Mouse (Mus musculus) right cerebral cortex, postnatal 25 days (tissue): Measurements from ENCODE around the gene Frmpd4.

Experiments used
- DNase-seq: peaks from one replicate; pipeline ENCODE4 v3.0.0; 2022

Frmpd4 gene

GRCm38 (mm10) chrX:168577131-168577530 is at the start of gene Frmpd4:
TSS of gene Frmpd4 (minus strand) at chrX:168577231.
- no peak for DNase-seq

GRCm38 (mm10) chrX:168595193-168595592 is 18.2 kb upstream of the Frmpd4 start:
- DNase-seq = no peak

- no peak for DNase-seq
These were observed 7.3 kb upstream of the Frmpd4 start for GRCm38 (mm10) chrX:168584303-168584702.

GRCm38 (mm10) chrX:168571808-168572207 is 5.2 kb downstream of the Frmpd4 start:
- no peak for DNase-seq

DNA sequence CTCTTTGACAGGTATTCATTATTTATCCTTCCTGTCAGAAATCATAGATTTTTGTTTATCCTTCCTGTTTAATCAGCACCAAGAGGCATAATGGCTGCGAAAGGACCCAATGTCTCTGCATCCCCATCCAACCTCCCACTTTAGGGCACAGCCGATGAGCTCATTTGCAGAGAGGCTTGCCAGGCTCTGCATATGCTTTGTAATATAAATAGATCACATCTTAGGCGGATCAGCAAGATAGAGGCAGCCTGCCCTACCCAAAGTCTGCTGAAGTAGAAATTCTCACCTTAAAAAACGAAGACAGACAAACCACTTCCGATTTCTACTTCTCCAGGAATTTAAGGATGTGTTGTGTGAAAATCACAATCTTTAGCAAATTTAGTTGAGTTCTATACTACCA is 7.8 kb downstream of the Frmpd4 start:
- peak; percentile 14 for DNase-seq

GRCm38 (mm10) chrX:168505254-168505653 is 71.8 kb downstream of the Frmpd4 start:
- DNase-seq = no peak

GRCm38 (mm10) chrX:168455233-168455632 is 121.8 kb downstream of the Frmpd4 start:
- no peak for DNase-seq

DNA sequence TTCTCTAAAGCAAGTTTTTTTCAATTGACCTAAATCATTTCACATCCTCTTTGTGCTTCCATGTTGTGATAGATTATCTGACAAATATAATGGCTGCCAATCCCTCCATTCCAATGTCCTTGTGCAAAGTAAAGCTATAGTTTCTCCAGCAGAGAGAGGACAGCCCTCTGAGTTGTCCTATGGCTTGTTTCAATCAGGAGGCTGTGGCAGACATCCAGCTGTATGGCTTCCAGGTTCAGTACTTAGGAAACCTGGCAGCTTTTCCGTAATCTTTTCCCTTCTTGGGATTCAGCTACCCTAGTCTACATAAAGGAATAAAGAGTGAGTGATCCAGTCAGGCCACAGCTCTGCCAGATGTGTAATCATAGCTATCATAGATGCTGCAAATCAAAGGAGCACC is 145.8 kb downstream of the Frmpd4 start:
- no peak for DNase-seq

DNA sequence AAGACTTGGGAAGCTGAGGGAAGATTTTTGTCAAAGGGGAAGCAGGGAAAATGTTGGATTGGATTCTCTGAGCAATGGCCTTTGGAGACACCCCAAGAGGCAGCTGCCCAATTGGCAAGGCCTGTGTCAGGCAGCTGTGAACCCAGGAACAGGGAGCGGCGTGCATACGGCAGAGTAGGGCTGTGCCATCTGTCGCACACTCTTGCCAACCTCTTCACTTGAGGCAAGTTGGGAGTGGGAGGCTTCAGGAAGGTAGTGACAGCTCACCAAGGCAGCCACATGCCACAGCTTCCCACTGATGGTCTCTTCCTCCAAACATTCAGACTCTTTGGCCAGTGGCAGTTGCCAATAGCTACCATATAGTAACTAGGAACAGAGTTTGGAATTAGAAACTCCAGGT is 147.2 kb downstream of the Frmpd4 start:
- DNase-seq = peak; percentile 30

DNA sequence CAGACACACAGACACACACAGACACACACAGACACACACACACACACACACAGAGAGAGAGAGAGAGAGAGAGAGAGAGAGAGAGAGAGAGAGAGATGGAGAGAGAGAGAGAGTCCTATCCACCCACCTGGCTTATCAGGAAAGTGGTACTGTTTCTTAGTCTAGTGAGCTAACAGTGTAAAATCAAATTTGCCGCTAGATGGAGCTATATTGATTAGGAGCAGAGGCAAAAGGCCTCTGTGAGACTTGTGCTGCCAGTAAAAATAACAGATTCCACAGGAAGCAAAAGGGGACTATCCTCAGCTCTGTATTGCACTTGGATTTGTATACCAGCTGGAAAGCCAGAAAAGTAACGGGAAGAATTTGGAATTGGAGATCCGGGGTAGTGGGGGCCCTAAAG is 161.6 kb downstream of the Frmpd4 start:
- DNase-seq = no peak

- DNase-seq = no peak
These were observed 173.5 kb downstream of the Frmpd4 start for GRCm38 (mm10) chrX:168403512-168403911.

GRCm38 (mm10) chrX:168350431-168350830 is 226.6 kb downstream of the Frmpd4 start:
- DNase-seq = peak; percentile 2

DNA sequence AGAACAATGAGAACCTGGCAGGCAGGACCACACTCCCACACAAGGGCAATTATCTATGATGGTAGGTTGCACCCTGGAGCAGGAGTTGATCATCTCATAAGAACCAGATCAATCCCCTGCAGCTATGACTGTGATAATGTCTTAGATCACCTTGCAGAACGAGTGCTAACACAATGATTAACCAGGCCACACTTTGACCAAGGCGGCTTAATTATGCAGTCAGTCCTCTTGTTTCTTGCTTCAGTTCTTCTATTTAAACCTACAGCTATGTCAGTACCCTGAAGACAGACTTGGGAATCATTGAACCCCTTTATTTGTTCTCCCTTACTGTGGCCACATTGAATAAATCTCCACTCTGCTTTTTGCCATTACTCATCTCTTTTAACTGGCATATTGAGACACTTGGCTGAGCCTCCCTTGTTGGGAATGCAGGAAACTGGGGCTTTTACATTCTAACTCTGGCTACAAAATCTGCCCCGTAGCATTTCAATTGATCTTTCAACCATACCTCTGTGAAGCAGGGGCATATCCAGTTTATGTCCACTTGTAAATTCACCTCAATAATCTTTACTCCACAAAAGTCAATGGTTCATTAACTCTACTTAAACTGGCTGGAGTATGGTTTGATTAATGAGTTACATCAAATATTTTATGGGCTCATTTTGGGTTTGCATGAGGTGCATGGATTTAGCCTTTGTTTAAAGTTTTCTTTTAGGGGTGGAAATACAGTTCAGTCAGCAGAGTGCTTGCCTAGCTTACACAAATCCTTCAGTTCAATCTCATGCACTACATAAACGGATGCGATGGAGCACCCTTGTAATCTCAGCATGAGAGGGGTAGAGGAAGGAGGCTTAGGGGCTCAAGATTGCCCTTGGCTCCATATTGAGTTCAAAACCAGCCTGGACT is 227.5 kb downstream of the Frmpd4 start:
- DNase-seq = no peak

- DNase-seq = no peak
These were observed 238.8 kb downstream of the Frmpd4 start for GRCm38 (mm10) chrX:168338212-168338611.

- no peak for DNase-seq
These were observed 251.9 kb downstream of the Frmpd4 start for GRCm38 (mm10) chrX:168325161-168325560.

GRCm38 (mm10) chrX:168312158-168312557 is 264.9 kb downstream of the Frmpd4 start:
- no peak for DNase-seq

GRCm38 (mm10) chrX:168310143-168310542 is 266.9 kb downstream of the Frmpd4 start:
- DNase-seq = no peak

DNA sequence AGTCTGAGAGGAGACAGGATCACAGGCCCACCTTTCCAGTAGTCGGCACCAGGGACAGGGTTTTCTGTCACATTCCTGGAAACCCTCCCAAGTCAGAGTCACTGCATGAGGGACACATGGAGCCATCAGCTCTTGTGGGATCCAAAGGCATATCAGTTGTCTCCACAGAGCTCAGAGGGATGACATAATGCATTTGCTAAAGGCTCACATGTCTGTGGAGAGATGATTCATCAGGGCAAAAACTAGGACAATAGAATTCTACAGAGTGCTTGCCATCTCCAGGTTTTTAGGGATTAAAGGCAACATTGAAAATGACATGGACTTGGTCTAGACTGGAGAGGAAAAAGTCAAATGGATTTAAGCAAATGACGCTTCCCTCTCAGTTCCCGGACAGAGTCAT is 284.5 kb downstream of the Frmpd4 start:
- no peak for DNase-seq

DNA sequence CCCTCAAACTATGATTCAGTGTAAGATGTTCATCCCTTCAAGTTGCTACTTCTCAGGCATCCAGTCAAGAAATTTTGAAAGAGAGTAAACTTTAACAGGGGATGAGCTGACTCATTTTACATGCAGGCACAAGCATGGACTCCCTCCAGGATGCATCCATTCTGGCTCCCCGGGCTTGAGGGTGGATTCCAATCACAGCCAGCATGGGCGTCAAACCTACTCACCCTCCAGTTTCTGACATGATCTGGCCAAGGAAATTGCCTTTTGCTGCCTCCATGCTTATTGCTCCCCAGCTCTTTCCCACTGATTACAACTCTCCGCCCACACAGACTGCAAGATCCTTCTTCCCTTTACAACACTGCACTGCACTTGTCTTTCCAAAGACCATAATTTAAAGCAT is 370.0 kb downstream of the Frmpd4 start:
- no peak for DNase-seq

- peak; percentile 28 for DNase-seq
These were observed 385.1 kb downstream of the Frmpd4 start for GRCm38 (mm10) chrX:168191944-168192343.

DNA sequence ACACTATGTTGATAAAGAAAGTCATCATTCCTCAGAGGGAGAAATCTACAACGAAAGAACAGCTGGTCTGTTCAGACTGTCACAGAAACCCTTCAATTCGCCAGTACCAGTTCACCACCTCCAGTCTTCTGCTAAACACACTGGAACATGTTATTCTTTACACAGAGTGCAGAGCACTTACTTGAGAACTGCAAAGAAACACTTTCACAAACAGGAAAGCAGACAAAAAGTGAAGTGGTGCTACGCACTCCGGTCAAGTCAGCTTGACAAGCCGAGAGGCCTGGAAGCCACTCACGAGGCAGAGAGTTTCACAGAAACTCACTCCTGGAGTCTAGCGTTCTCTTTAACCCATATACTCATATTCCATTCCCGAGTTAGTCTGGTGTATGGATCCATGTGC is 387.5 kb downstream of the Frmpd4 start:
- no peak for DNase-seq

DNA sequence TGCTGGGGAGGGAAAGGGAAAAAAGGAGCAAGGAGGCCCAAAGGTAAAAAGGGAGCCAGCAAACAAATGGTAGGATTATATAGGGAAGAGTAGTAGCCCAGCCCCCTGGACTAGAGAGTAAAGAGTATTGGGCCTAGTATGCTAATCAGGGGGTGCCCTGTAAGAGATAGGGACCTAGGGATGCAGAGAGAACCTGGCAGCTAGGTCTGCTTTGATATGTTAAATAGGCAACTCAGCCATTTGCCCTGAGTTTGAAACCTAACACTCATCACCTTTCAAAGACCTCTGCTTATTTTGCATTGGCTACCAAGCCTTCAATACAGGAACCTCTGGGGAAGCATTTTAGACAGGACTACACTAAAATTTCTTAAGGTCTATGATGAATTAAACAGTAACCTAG is 414.0 kb downstream of the Frmpd4 start:
- DNase-seq = no peak

- DNase-seq = no peak
These were observed 418.2 kb downstream of the Frmpd4 start for GRCm38 (mm10) chrX:168158866-168159265.

GRCm38 (mm10) chrX:168141051-168141450 is 436.0 kb downstream of the Frmpd4 start:
- no peak for DNase-seq

DNA sequence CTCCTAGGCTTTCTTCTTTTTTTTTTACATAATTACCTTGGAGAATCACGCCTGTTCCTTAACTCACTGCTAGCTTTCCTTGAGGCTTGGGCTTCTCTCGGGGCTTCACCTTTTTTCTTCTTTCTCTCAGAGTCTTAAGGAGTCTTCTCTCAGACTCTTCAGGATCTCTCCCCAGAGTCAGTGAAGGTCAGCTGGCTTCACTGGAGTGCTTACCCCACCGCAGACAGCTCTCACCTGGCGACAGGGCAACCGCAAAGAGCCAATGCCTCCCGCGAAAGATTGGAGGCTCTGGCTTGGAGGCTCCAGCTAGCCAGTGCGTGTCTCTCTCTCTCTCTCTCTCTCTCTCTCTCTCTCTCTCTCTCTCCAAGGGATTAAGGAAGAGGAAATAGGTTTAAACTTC is 453.0 kb downstream of the Frmpd4 start:
- DNase-seq = peak; percentile 8
